Mouse (Mus musculus) ES-E14 (cell line): ENCODE data around the gene Abi3. TPM values are rescaled to one million over a fixed set of nuclear protein-coding genes. Genes with fewer than 3 reads are reported as not detected.

ENCODE experiments used
- DNase-seq: peaks from one replicate; pipeline ENCODE4 v3.0.0-alpha.2; 2013; ENCODE audit warnings: low read depth, low spot score
- H3K27ac ChIP-seq: 2 replicates; pipeline ENCODE4 v1.5.1; 2012; ENCODE audit warnings: low read depth, mild to moderate bottlenecking, low read length, moderate library complexity, mixed read lengths; ENCODE audit not compliant: poor library complexity, insufficient read depth, severe bottlenecking
- H3K36me3 ChIP-seq: 2 replicates; pipeline ENCODE4 v1.6.1; 2012; ENCODE audit warnings: mild to moderate bottlenecking, low read length, moderate library complexity, mixed read lengths; ENCODE audit not compliant: control insufficient read depth, poor library complexity, insufficient read depth, severe bottlenecking
- H3K4me1 ChIP-seq, 2 experiments: fragments of 150-350 bp in 1 of 2; sonication (generic) in 1 of 2; 2 replicates each; pipeline ENCODE4 v1.6.1; 2012; ENCODE audit warnings: low read length in 2 of 2, mild to moderate bottlenecking in 1 of 2, mixed read lengths in 1 of 2; ENCODE audit not compliant: control insufficient read depth in 2 of 2, insufficient read depth in 2 of 2, poor library complexity in 1 of 2
- H3K4me3 ChIP-seq, 2 experiments: fragments of 150-350 bp in 1 of 2; sonication (generic) in 1 of 2; 2 replicates each; pipeline ENCODE4 v1.5.1; 2012; ENCODE audit warnings: low read length in 2 of 2, low read depth in 1 of 2, mild to moderate bottlenecking in 1 of 2, mixed read lengths in 1 of 2; ENCODE audit not compliant: insufficient read depth in 1 of 2, poor library complexity in 1 of 2, severe bottlenecking in 1 of 2
- H3K9ac ChIP-seq: 2 replicates; pipeline ENCODE4 v1.6.1; 2012; ENCODE audit warnings: low read depth, mild to moderate bottlenecking, low read length, mixed read lengths; ENCODE audit not compliant: poor library complexity, insufficient read depth, severe bottlenecking
- H3K9me3 ChIP-seq: fragments of 150-350 bp; sonication (generic); 2 replicates; pipeline ENCODE4 v1.6.1; 2012; ENCODE audit warnings: low read depth, mild to moderate bottlenecking, low read length; ENCODE audit not compliant: control insufficient read depth, insufficient read depth
- CHD2 ChIP-seq: IDR thresholded peaks from 2 replicates; pipeline ENCODE4 v1.6.1; 2014; ENCODE audit warnings: mild to moderate bottlenecking, low read depth, low read length, inconsistent platforms
- HCFC1 ChIP-seq: IDR thresholded peaks from 2 replicates; pipeline ENCODE4 v1.6.1; 2012; ENCODE audit warnings: low read length, inconsistent platforms, borderline replicate concordance; ENCODE audit not compliant: insufficient read depth
- MAFK ChIP-seq: IDR thresholded peaks from 2 replicates; pipeline ENCODE4 v1.6.1; 2014; ENCODE audit warnings: mild to moderate bottlenecking, low read depth, low read length, inconsistent platforms; ENCODE audit not compliant: insufficient read depth
- ZC3H11A ChIP-seq: IDR thresholded peaks from 2 replicates; pipeline ENCODE4 v1.6.1; 2012; ENCODE audit warnings: low read depth, mild to moderate bottlenecking, inconsistent platforms, low read length, borderline replicate concordance
- ZNF384 ChIP-seq: IDR thresholded peaks from 2 replicates; pipeline ENCODE4 v1.6.1; 2012; ENCODE audit warnings: low read depth, low read length, inconsistent platforms
- in situ Hi-C, 2 experiments: fragments of 600-800 bp; cut with MboI; formaldehyde crosslinking; loops; one replicate each; pipeline ENCODE4 v1.15.1; 2025; ENCODE audit warnings: low sequenced_read_pairs in 2 of 2, inconsistent platforms in 1 of 2; ENCODE audit not compliant: unreplicated experiment in 2 of 2
- total RNA-seq: library from RNA; depleted of rRNA; stranded (reverse); fragments of 300-350 nt; gene quantifications from 2 replicates; pipeline ENCODE4 v1.2.3, GENCODE M21; 2012

Abi3 gene
- total RNA-seq, 1 experiment: 1.3 TPM

GRCm38 (mm10) chr11:95807884-95808283 lies 34.4 kb downstream of the Abi3 start:
- TF ChIP-seq ZC3H11A (no peak), MAFK (no peak), CHD2 (no peak), HCFC1 (no peak), ZNF384 (no peak)
- H3K9me3 ChIP-seq: no peaks in the 10 kb centered on the region
- no peak for DNase-seq
- H3K9ac ChIP-seq: no peak overlapping the region
- H3K4me1 ChIP-seq: peaks cover 8 to 27% of the 10 kb centered on the region in 2 experiments; a peak in 3 of 4 replicates
- no peaks in the 10 kb centered on the region for H3K36me3 ChIP-seq
- H3K27ac ChIP-seq: no peak overlapping the region
- in situ Hi-C loops: no loop called here
- H3K4me3 ChIP-seq: no peak overlapping the region

DNA sequence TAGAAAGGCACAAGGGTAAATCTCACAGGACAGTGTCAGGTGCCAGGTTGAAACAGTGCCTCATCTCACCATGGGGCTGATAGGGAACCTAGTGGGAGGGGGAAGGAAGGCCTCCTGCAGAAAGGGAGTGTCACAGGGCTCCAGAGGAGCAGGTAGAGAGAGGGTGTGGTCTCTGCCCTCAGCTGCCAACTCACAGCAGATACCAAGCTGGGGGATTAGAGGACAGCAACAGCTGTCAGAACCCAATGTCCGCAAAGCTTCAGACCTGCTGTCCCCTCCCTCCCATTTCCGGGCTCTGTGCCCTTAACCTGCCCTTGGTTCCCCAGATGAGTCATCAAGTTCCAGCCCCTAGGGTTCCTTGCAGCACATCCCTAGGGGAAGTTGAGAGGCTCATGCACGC lies 36.7 kb downstream of the Abi3 start:
- peaks cover 8 to 14% of the 10 kb centered on the region in 2 experiments; a peak in 2 of 4 replicates for H3K4me1 ChIP-seq
- H3K36me3 ChIP-seq: no peaks in the 10 kb centered on the region
- H3K4me3 ChIP-seq: no peak overlapping the region
- H3K27ac ChIP-seq: no peak overlapping the region
- H3K9me3 ChIP-seq: no peaks in the 10 kb centered on the region
- no peak for TF ChIP-seq HCFC1
- TF ChIP-seq CHD2: no peak
- TF ChIP-seq ZNF384: no peak
- no peak for TF ChIP-seq ZC3H11A
- no peak; the same call in 1 of the 2 replicates for TF ChIP-seq MAFK
- in situ Hi-C loops: no loop called here
- DNase-seq: no peak
- no peak overlapping the region for H3K9ac ChIP-seq

GRCm38 (mm10) chr11:95805010-95805409 lies 37.3 kb downstream of the Abi3 start:
- Histone ChIP-seq H3K36me3 (no peaks in the 10 kb centered on the region), H3K9me3 (no peaks in the 10 kb centered on the region), H3K9ac (no peak overlapping the region), H3K27ac (no peak overlapping the region), H3K4me3 (no peak overlapping the region), H3K4me1 (peaks cover 4 to 9% of the 10 kb centered on the region in 2 experiments; a peak in 1 of 4 replicates)
- DNase-seq: no peak
- no peak for TF ChIP-seq ZC3H11A
- no peak for TF ChIP-seq CHD2
- no peak for TF ChIP-seq MAFK
- no peak for TF ChIP-seq ZNF384
- TF ChIP-seq HCFC1: no peak
- in situ Hi-C loops: no loop called here

- H3K36me3 ChIP-seq: no peaks in the 10 kb centered on the region
- in situ Hi-C loops: no loop called here
- no peaks in the 10 kb centered on the region for H3K9me3 ChIP-seq
- no peak for TF ChIP-seq CHD2
- no peak for TF ChIP-seq ZC3H11A
- TF ChIP-seq ZNF384: no peak
- TF ChIP-seq MAFK: no peak
- TF ChIP-seq HCFC1: no peak
- no peaks in the 10 kb centered on the region; a peak in 1 of 4 replicates for H3K4me1 ChIP-seq
- H3K9ac ChIP-seq: no peak overlapping the region
- no peak overlapping the region for H3K4me3 ChIP-seq
- H3K27ac ChIP-seq: no peak overlapping the region
- no peak for DNase-seq
Observed at GRCm38 (mm10) chr11:95795582-95795981, 46.7 kb downstream of the Abi3 start.

GRCm38 (mm10) chr11:95794201-95794600 lies 48.1 kb downstream of the Abi3 start:
- Histone ChIP-seq H3K9ac (no peak overlapping the region), H3K9me3 (no peaks in the 10 kb centered on the region), H3K27ac (no peak overlapping the region), H3K4me1 (peaks cover 0 to 1% of the 10 kb centered on the region in 2 experiments; a peak in 1 of 4 replicates), H3K36me3 (no peaks in the 10 kb centered on the region), H3K4me3 (no peak overlapping the region)
- TF ChIP-seq CHD2 (no peak), ZC3H11A (no peak), MAFK (no peak), ZNF384 (no peak), HCFC1 (no peak)
- no peak for DNase-seq
- in situ Hi-C loops: no loop called here
